Mouse (Mus musculus) liver, adult 2 months (tissue): ENCODE data around the gene Dynlrb2.

Experiments used
- CTCF ChIP-seq: fragments of 200-500 bp; IDR thresholded peaks from 2 replicates; pipeline ENCODE4 v1.5.1; 2011; ENCODE audit warnings: low read depth, low read length, control low read depth
- POLR2A ChIP-seq: fragments of 200-500 bp; IDR thresholded peaks from 2 replicates; pipeline ENCODE4 v1.6.1; 2011; ENCODE audit warnings: low read length, control low read depth; ENCODE audit not compliant: insufficient read depth; ENCODE audit errors: extremely low read depth

- TF ChIP-seq CTCF (no peak), POLR2A (no peak)
Observed at GRCm38 (mm10) chr8:116521208-116521607, 16.4 kb downstream of the Dynlrb2 start.
